Mouse (Mus musculus) heart, embryonic 15.5 days (tissue): ENCODE results near the gene Gm20605. TPM values are rescaled to one million over a fixed set of nuclear protein-coding genes. Genes with fewer than 3 reads are reported as not detected.

Experiments
- ATAC-seq: fragments of 200-750 bp; cut with Nextera tagmentation; replicated peaks from 2 replicates; pipeline ENCODE4 v1.8.0; 2017; ENCODE audit warnings: low read depth, moderate TSS enrichment; ENCODE audit not compliant: insufficient number of reproducible peaks, insufficient read depth, low FRiP score
- H3K27ac ChIP-seq: fragments of 300-500 bp; sonication (generic); 2 replicates; pipeline ENCODE4 v1.5.1; 2015; ENCODE audit warnings: mild to moderate bottlenecking, inconsistent platforms
- H3K27me3 ChIP-seq: fragments of 300-500 bp; sonication (generic); 2 replicates; pipeline ENCODE4 v1.6.1; 2015; ENCODE audit warnings: inconsistent platforms
- H3K36me3 ChIP-seq: fragments of 300-500 bp; sonication (generic); 2 replicates; pipeline ENCODE4 v1.6.1; 2015; ENCODE audit warnings: mild to moderate bottlenecking, inconsistent platforms
- H3K4me1 ChIP-seq: fragments of 300-500 bp; sonication (generic); replicated peaks from 2 replicates; pipeline ENCODE4 v1.6.1; 2015; ENCODE audit warnings: inconsistent platforms
- H3K4me2 ChIP-seq: fragments of 300-500 bp; sonication (generic); 2 replicates; pipeline ENCODE4 v1.6.1; 2015; ENCODE audit warnings: inconsistent platforms, mild to moderate bottlenecking, moderate library complexity
- H3K4me3 ChIP-seq: fragments of 300-500 bp; sonication (generic); 2 replicates; pipeline ENCODE4 v1.5.1; 2015; ENCODE audit warnings: mild to moderate bottlenecking, inconsistent platforms
- H3K9ac ChIP-seq: fragments of 300-500 bp; sonication (generic); 2 replicates; pipeline ENCODE4 v1.6.1; 2015; ENCODE audit warnings: mild to moderate bottlenecking, inconsistent platforms
- H3K9me3 ChIP-seq: fragments of 300-500 bp; sonication (generic); replicated peaks from 2 replicates; pipeline ENCODE4 v1.6.1; 2016; ENCODE audit warnings: inconsistent platforms
- WGBS: fragments of 180-500 bp; shearing (Covaris S2); methylation state at CpG from one replicate; pipeline ENCODE4 v1.1.7; 2015; ENCODE audit warnings: mixed read lengths; 5-methylcytosine and 5-hydroxymethylcytosine counted together
- polyA plus RNA-seq: library from polyadenylated mRNA; unstranded; fragments of >200 nt; fragmentation: Nextera tagmentation; extraction: Ambion mirVana; gene quantifications from 2 replicates; pipeline ENCODE4 v1.2.1, GENCODE M21; 2015

Gm20605 gene
- polyA plus RNA-seq, 1 experiment from 2014 or later = 7.1 TPM

- no peak overlapping the region for H3K4me3 ChIP-seq
- H3K27me3 ChIP-seq = no peaks in the 10 kb centered on the region
- no peaks in the 10 kb centered on the region for H3K9me3 ChIP-seq
- no peak for ATAC-seq
- peaks cover 9% of the 10 kb centered on the region for H3K4me1 ChIP-seq
- WGBS = 59% methylated on average over 7 of the region's 7 CpGs
- peaks cover 20% of the 10 kb centered on the region; the same call in 1 of the 2 replicates for H3K36me3 ChIP-seq
- H3K4me2 ChIP-seq = no peak overlapping the region
- no peak overlapping the region for H3K9ac ChIP-seq
- H3K27ac ChIP-seq = no peak overlapping the region
Observed at GRCm38 (mm10) chr5:137654746-137655145, 25.8 kb downstream of the Gm20605 start.

GRCm38 (mm10) chr5:137656977-137657376 is 28.0 kb downstream of the Gm20605 start:
- no peak overlapping the region for H3K4me3 ChIP-seq
- no peaks in the 10 kb centered on the region for H3K9me3 ChIP-seq
- H3K27me3 ChIP-seq = no peaks in the 10 kb centered on the region
- no peak overlapping the region for H3K4me2 ChIP-seq
- 23% methylated on average over 6 of the region's 6 CpGs for WGBS
- no peak overlapping the region for H3K9ac ChIP-seq
- H3K4me1 ChIP-seq = peaks cover 8% of the 10 kb centered on the region; the same call in 1 of the 2 replicates
- peaks cover 34% of the 10 kb centered on the region; the same call in 1 of the 2 replicates for H3K36me3 ChIP-seq
- 0 out of 2 replicates have a peak, but pooled peaks have one; percentile 34 for ATAC-seq
- no peak overlapping the region for H3K27ac ChIP-seq

GRCm38 (mm10) chr5:137660064-137660688 is 31.2 kb downstream of the Gm20605 start:
- Histone ChIP-seq H3K27ac (0 out of 2 replicates have a peak overlapping the region, but pooled peaks have one; percentile 8), H3K27me3 (no peaks in the 10 kb centered on the region), H3K9me3 (no peaks in the 10 kb centered on the region), H3K36me3 (peaks cover 36% of the 10 kb centered on the region), H3K4me2 (no peak overlapping the region), H3K4me1 (peaks cover 8% of the 10 kb centered on the region; the same call in 1 of the 2 replicates), H3K9ac (no peak overlapping the region), H3K4me3 (no peak overlapping the region)
- ATAC-seq = no peak
- WGBS = 76% methylated on average over 6 of the region's 6 CpGs

- Histone ChIP-seq H3K36me3 (peaks cover 44% of the 10 kb centered on the region), H3K27me3 (no peaks in the 10 kb centered on the region), H3K9ac (no peak overlapping the region), H3K4me3 (no peak overlapping the region), H3K27ac (no peak overlapping the region), H3K9me3 (no peaks in the 10 kb centered on the region), H3K4me2 (no peak overlapping the region), H3K4me1 (0 out of 2 replicates have a peak, but pooled peaks cover 4% of the 10 kb centered on the region)
- 70% methylated on average over 9 of the region's 9 CpGs for WGBS
- no peak for ATAC-seq
Observed at GRCm38 (mm10) chr5:137663057-137663456, 34.1 kb downstream of the Gm20605 start.

GRCm38 (mm10) chr5:137668971-137669370 is 40.0 kb downstream of the Gm20605 start:
- Histone ChIP-seq H3K27me3 (no peaks in the 10 kb centered on the region), H3K36me3 (peaks cover 13% of the 10 kb centered on the region), H3K27ac (peak overlapping the region; percentile 58), H3K9me3 (no peaks in the 10 kb centered on the region), H3K4me3 (no peak overlapping the region), H3K9ac (no peak overlapping the region), H3K4me1 (peaks cover 29% of the 10 kb centered on the region), H3K4me2 (0 out of 2 replicates have a peak overlapping the region, but pooled peaks have one; percentile 29)
- no peak for ATAC-seq
- WGBS = 45% methylated on average over 10 of the region's 10 CpGs

- Histone ChIP-seq H3K4me1 (peaks cover 29% of the 10 kb centered on the region), H3K27me3 (no peaks in the 10 kb centered on the region), H3K36me3 (peaks cover 11% of the 10 kb centered on the region), H3K9me3 (no peaks in the 10 kb centered on the region), H3K4me2 (no peak overlapping the region), H3K4me3 (no peak overlapping the region), H3K9ac (no peak overlapping the region), H3K27ac (no peak overlapping the region)
- ATAC-seq = no peak
- WGBS = 95% methylated on average over 1 of the region's 1 CpGs
Observed at GRCm38 (mm10) chr5:137670240-137670639, 41.3 kb downstream of the Gm20605 start.

GRCm38 (mm10) chr5:137671443-137672240 is 42.7 kb downstream of the Gm20605 start:
- Histone ChIP-seq H3K4me2 (peak overlapping the region; percentile 36), H3K27me3 (no peaks in the 10 kb centered on the region), H3K9ac (peak overlapping the region; percentile 29; the same call in 1 of the 2 replicates), H3K4me3 (no peak overlapping the region), H3K36me3 (peaks cover 5% of the 10 kb centered on the region), H3K4me1 (peaks cover 29% of the 10 kb centered on the region), H3K9me3 (no peaks in the 10 kb centered on the region), H3K27ac (peak overlapping the region; percentile 92)
- peak; percentile 77 for ATAC-seq
- 11% methylated on average over 9 of the region's 9 CpGs for WGBS

GRCm38 (mm10) chr5:137672361-137672760 is 43.4 kb downstream of the Gm20605 start:
- peaks cover 29% of the 10 kb centered on the region for H3K4me1 ChIP-seq
- H3K4me3 ChIP-seq = no peak overlapping the region
- H3K36me3 ChIP-seq = no peaks in the 10 kb centered on the region
- peak overlapping the region; percentile 92 for H3K27ac ChIP-seq
- H3K27me3 ChIP-seq = no peaks in the 10 kb centered on the region
- no peak overlapping the region for H3K9ac ChIP-seq
- WGBS = 67% methylated on average over 5 of the region's 5 CpGs
- no peak; the same call in 1 of the 2 replicates for ATAC-seq
- no peaks in the 10 kb centered on the region for H3K9me3 ChIP-seq
- H3K4me2 ChIP-seq = peak overlapping the region; percentile 36

- Histone ChIP-seq H3K27ac (peak overlapping the region; percentile 92; the same call in 1 of the 2 replicates), H3K4me1 (peaks cover 29% of the 10 kb centered on the region), H3K4me2 (no peak overlapping the region), H3K36me3 (no peaks in the 10 kb centered on the region), H3K9ac (no peak overlapping the region), H3K4me3 (no peak overlapping the region), H3K9me3 (no peaks in the 10 kb centered on the region), H3K27me3 (no peaks in the 10 kb centered on the region)
- ATAC-seq = no peak
- 66% methylated on average over 6 of the region's 6 CpGs for WGBS
Observed at GRCm38 (mm10) chr5:137673015-137673414, 44.0 kb downstream of the Gm20605 start.

GRCm38 (mm10) chr5:137674786-137675185 is 45.8 kb downstream of the Gm20605 start:
- H3K9me3 ChIP-seq = no peaks in the 10 kb centered on the region
- no peak overlapping the region for H3K27ac ChIP-seq

GRCm38 (mm10) chr5:137677859-137678258 is 48.9 kb downstream of the Gm20605 start:
- no peak overlapping the region for H3K27ac ChIP-seq
- H3K9ac ChIP-seq = no peak overlapping the region
- H3K36me3 ChIP-seq = no peaks in the 10 kb centered on the region; the same call in 1 of the 2 replicates
- H3K4me3 ChIP-seq = no peak overlapping the region
- no peak for ATAC-seq
- 89% methylated on average over 8 of the region's 8 CpGs for WGBS
- H3K4me2 ChIP-seq = no peak overlapping the region
- peaks cover 6% of the 10 kb centered on the region for H3K4me1 ChIP-seq
- H3K9me3 ChIP-seq = no peaks in the 10 kb centered on the region
- H3K27me3 ChIP-seq = no peaks in the 10 kb centered on the region

More at GRCm38 (mm10) chr5:137674786-137675185, 45.8 kb downstream of the Gm20605 start:
- Histone ChIP-seq H3K4me3 (no peak overlapping the region), H3K4me2 (no peak overlapping the region), H3K36me3 (no peaks in the 10 kb centered on the region; the same call in 1 of the 2 replicates), H3K27me3 (no peaks in the 10 kb centered on the region), H3K4me1 (peaks cover 21% of the 10 kb centered on the region), H3K9ac (no peak overlapping the region)
- WGBS = 94% methylated on average over 8 of the region's 8 CpGs
- ATAC-seq = no peak
